Mouse (Mus musculus): ENCODE measurements around the gene Sec14l1. TPM values are rescaled to one million over a fixed set of nuclear protein-coding genes. Genes with fewer than 3 reads are reported as not detected.

The Sec14l1 gene
- polyA plus RNA-seq, 1 experiment = 123 TPM

- no peak for DNase-seq
- peaks cover 39% of the 10 kb centered on the region for H3K4me1 ChIP-seq (ENCODE audit: control insufficient read depth, insufficient read depth, low read length)
- TF ChIP-seq CTCF (IDR thresholded peaks at IDR 0.05; ENCODE audit: insufficient read depth, low read length) = no peak
- TF ChIP-seq POLR2A (IDR thresholded peaks at IDR 0.05; ENCODE audit: borderline replicate concordance, extremely low read depth, low read depth, low read length) = no peak
- 23% methylated on average over 5 of the region's 5 CpGs for WGBS
- no peak overlapping the region for H3K4me3 ChIP-seq (replicated peaks; ENCODE audit: extremely low read depth, low read depth, low read length)
Observed at GRCm38 (mm10) chr11:117098155-117098554, 16.8 kb upstream of the Sec14l1 start.

GRCm38 (mm10) chr11:117098784-117099183 is 16.2 kb upstream of the Sec14l1 start:
- WGBS = 61% methylated on average over 3 of the region's 3 CpGs

DNA sequence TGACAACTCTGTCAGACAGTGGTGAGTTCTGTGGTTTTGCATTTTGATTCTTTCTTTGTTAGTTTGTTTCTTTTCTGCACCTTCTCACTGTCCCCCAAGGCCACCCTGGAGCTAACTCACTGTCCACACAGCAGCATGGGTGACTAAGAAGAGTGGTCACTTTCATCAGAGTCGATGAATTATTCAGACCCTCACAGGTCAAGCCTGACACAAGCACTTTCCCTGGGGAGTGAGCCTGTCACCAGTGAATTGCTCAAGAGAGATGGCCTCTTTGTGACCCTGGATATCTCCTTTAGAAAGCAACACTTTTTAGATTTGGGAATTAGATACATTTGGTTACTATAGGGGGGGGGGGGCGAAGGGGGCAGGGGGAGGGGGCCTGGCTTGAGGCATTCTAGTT is 15.6 kb upstream of the Sec14l1 start:
- 83% methylated on average over 2 of the region's 2 CpGs for WGBS
- Histone ChIP-seq H3K4me3 (replicated peaks; ENCODE audit: extremely low read depth, low read depth, low read length) (no peak overlapping the region), H3K4me1 (ENCODE audit: control insufficient read depth, insufficient read depth, low read length) (peaks cover 37% of the 10 kb centered on the region)
- no peak for DNase-seq
- no peak for TF ChIP-seq CTCF (IDR thresholded peaks at IDR 0.05; ENCODE audit: insufficient read depth, low read length)
- TF ChIP-seq POLR2A (IDR thresholded peaks at IDR 0.05; ENCODE audit: borderline replicate concordance, extremely low read depth, low read depth, low read length) = no peak

More at GRCm38 (mm10) chr11:117098784-117099183, 16.2 kb upstream of the Sec14l1 start:
- peaks cover 38% of the 10 kb centered on the region for H3K4me1 ChIP-seq (ENCODE audit: control insufficient read depth, insufficient read depth, low read length)
- DNase-seq = no peak
- no peak for TF ChIP-seq POLR2A (IDR thresholded peaks at IDR 0.05; ENCODE audit: borderline replicate concordance, extremely low read depth, low read depth, low read length)
- TF ChIP-seq CTCF (IDR thresholded peaks at IDR 0.05; ENCODE audit: insufficient read depth, low read length) = no peak
- no peak overlapping the region for H3K4me3 ChIP-seq (replicated peaks; ENCODE audit: extremely low read depth, low read depth, low read length)

DNA sequence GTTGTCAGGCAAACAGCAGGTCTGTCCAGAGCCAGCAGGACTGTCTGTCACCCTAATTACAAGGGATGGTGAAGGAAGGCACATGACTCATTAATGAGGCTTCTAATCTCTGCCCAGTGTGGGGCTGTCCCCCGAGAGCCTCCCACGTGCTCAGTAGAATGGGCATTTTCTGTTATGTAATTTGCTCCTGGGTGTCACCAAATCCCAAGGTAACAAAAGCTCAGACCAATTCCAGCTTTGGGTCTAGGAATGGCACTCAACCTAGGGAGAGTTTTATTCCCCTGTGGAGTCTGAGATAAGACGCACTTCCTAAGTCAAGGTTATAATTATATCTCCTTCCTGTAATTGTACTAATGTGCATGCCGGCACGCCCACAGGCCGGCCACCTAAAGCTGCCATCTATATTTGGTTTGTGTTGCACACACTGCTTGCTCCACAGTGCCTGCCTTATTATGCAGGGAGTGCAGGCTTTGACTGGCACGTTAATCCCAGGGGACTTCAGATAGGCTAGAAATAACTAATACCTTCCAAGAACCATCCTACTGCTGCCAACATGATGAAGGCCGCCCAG is 13.5 kb upstream of the Sec14l1 start:
- H3K4me3 ChIP-seq (replicated peaks; ENCODE audit: extremely low read depth, low read depth, low read length) = no peak overlapping the region
- H3K4me1 ChIP-seq (ENCODE audit: control insufficient read depth, insufficient read depth, low read length) = peaks cover 36% of the 10 kb centered on the region
- TF ChIP-seq CTCF (IDR thresholded peaks at IDR 0.05; ENCODE audit: insufficient read depth, low read length) (no peak), POLR2A (IDR thresholded peaks at IDR 0.05; ENCODE audit: borderline replicate concordance, extremely low read depth, low read depth, low read length) (peak; percentile 55; the same call in 1 of the 2 replicates)
- DNase-seq = no peak
- 43% methylated on average over 8 of the region's 8 CpGs for WGBS

GRCm38 (mm10) chr11:117101925-117102717 is 12.8 kb upstream of the Sec14l1 start:
- WGBS = 51% methylated on average over 14 of the region's 14 CpGs

GRCm38 (mm10) chr11:117103523-117103922 is 11.4 kb upstream of the Sec14l1 start:
- 59% methylated on average over 10 of the region's 10 CpGs for WGBS
- no peak for DNase-seq
- TF ChIP-seq CTCF (IDR thresholded peaks at IDR 0.05; ENCODE audit: insufficient read depth, low read length) (no peak), POLR2A (IDR thresholded peaks at IDR 0.05; ENCODE audit: borderline replicate concordance, extremely low read depth, low read depth, low read length) (no peak)
- H3K4me1 ChIP-seq (ENCODE audit: control insufficient read depth, insufficient read depth, low read length) = peaks cover 27% of the 10 kb centered on the region
- no peak overlapping the region for H3K4me3 ChIP-seq (replicated peaks; ENCODE audit: extremely low read depth, low read depth, low read length)

More at GRCm38 (mm10) chr11:117101925-117102717, 12.8 kb upstream of the Sec14l1 start:
- DNase-seq = no peak
- Histone ChIP-seq H3K4me3 (replicated peaks; ENCODE audit: extremely low read depth, low read depth, low read length) (no peak overlapping the region), H3K4me1 (ENCODE audit: control insufficient read depth, insufficient read depth, low read length) (peaks cover 31% of the 10 kb centered on the region)
- 0 out of 2 replicates have a peak, but pooled peaks have one; percentile 5 for TF ChIP-seq POLR2A (IDR thresholded peaks at IDR 0.05; ENCODE audit: borderline replicate concordance, extremely low read depth, low read depth, low read length)
- TF ChIP-seq CTCF (IDR thresholded peaks at IDR 0.05; ENCODE audit: insufficient read depth, low read length) = no peak

DNA sequence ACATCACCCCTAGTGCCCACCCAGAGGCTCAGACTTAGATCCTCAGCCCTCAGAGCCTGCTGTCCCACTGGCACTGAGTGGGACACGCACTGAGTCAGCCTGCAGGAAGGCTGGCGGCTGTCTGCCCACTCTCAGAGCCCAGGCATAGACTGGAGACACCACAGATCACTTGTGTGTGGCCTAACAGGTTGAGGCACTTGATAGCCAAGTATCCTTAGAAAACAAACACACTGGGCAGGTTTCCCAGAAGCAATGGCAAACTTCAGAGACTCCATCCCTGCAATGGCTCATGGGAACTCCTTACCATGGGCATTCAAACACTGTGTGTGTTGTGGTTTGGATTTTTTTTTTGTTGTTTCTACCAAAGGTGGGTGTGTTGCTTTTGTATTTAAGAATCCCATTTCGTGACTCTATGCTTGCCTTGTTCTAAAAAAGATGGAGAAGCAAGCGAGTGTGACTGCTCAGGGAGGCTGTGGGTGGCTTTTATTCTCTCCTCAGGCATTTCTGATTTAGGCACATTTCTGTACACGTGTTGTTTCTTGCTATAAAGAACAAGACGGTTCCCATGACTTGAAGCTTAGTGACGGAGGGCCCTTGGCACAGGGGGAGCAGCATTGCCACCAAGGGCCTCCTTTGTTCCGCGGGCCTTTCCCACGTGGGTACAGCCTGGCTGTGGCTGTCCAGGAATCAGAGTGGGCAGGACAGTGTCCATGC is 10.8 kb upstream of the Sec14l1 start:
- H3K4me3 ChIP-seq (replicated peaks; ENCODE audit: extremely low read depth, low read depth, low read length) = no peak overlapping the region
- TF ChIP-seq POLR2A (IDR thresholded peaks at IDR 0.05; ENCODE audit: borderline replicate concordance, extremely low read depth, low read depth, low read length) (no peak), CTCF (IDR thresholded peaks at IDR 0.05; ENCODE audit: insufficient read depth, low read length) (no peak)
- 71% methylated on average over 10 of the region's 10 CpGs for WGBS
- H3K4me1 ChIP-seq (ENCODE audit: control insufficient read depth, insufficient read depth, low read length) = peaks cover 31% of the 10 kb centered on the region
- DNase-seq = no peak

GRCm38 (mm10) chr11:117105315-117105714 is 9.7 kb upstream of the Sec14l1 start:
- DNase-seq = no peak
- WGBS = 76% methylated on average over 3 of the region's 3 CpGs
- TF ChIP-seq POLR2A (IDR thresholded peaks at IDR 0.05; ENCODE audit: borderline replicate concordance, extremely low read depth, low read depth, low read length) = no peak
- no peak for TF ChIP-seq CTCF (IDR thresholded peaks at IDR 0.05; ENCODE audit: insufficient read depth, low read length)

DNA sequence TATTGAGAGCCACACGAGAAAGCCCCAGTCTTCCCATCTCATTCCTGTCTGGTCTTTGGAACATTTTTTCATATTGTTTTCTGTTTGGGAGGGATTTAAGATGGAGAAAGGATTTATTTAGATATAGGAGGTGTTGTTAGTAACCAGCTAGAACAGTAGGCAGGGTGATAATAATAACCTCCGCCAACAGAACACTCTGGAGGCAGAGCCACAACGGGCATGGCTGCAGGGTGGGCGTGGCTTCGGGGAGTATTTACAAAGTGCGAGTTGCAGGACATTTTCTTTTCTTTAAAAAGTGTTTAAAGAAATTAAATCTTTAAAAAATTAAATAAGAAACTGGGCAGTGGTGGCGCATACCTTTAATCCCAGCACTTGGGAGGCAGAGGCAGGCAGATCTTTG is 9.1 kb upstream of the Sec14l1 start:
- peaks cover 34% of the 10 kb centered on the region for H3K4me1 ChIP-seq (ENCODE audit: control insufficient read depth, insufficient read depth, low read length)
- no peak for DNase-seq
- H3K4me3 ChIP-seq (replicated peaks; ENCODE audit: extremely low read depth, low read depth, low read length) = no peak overlapping the region
- 74% methylated on average over 7 of the region's 7 CpGs for WGBS
- no peak for TF ChIP-seq POLR2A (IDR thresholded peaks at IDR 0.05; ENCODE audit: borderline replicate concordance, extremely low read depth, low read depth, low read length)
- TF ChIP-seq CTCF (IDR thresholded peaks at IDR 0.05; ENCODE audit: insufficient read depth, low read length) = no peak

More at GRCm38 (mm10) chr11:117105315-117105714, 9.7 kb upstream of the Sec14l1 start:
- Histone ChIP-seq H3K4me1 (ENCODE audit: control insufficient read depth, insufficient read depth, low read length) (peaks cover 34% of the 10 kb centered on the region), H3K4me3 (replicated peaks; ENCODE audit: extremely low read depth, low read depth, low read length) (no peak overlapping the region)

All from lung, adult 2 months (tissue).